Mouse (Mus musculus) 3134 (cell line): ENCODE data around the gene Ahr.
A peak's percentile ranks its signal among the peaks of the same experiment; 100 is the strongest.

Source experiments
- DNase-seq: peaks from one replicate; pipeline ENCODE4 v3.0.0-alpha.2; 2011; ENCODE audit warnings: low spot score; ENCODE audit not compliant: insufficient read length; ENCODE audit errors: extremely low read depth

Gene Ahr

DNA sequence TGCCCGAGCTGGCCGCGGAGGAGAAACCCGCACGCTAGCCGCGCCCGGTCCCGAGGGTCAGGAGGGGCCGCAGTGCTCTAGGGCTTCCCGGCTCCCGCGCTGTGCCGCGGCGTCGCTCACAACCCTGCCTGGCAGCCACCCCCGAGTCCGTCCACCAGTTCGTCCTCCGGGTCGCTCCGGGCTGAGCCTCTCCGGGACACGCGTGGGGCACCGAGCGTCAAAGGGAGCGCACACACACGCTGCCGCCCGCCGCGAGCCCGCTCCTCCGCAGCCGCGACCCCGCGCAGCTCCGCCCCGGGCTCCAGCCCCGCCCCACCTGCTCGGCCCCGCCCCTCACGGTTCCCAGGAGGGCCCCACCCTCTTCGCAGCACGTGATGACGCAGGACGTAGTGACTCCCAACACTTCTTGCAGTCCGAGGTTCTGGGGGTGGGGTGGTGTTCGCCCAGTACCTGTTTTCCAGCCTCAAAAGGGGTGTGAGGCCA is at the start of gene Ahr:
Ahr (minus strand) TSS at position 285 of the 483 bp plus-strand sequence.
- DNase-seq, result peak; percentile 85

GRCm38 (mm10) chr12:35578826-35579225 is 44.0 kb upstream of the Ahr start:
- DNase-seq, result no peak

GRCm38 (mm10) chr12:35576107-35576506 is 41.3 kb upstream of the Ahr start:
- no peak for DNase-seq

GRCm38 (mm10) chr12:35573713-35574112 is 38.9 kb upstream of the Ahr start:
- DNase-seq, result no peak

- DNase-seq, result no peak
Measured at GRCm38 (mm10) chr12:35562826-35563225, 28.0 kb upstream of the Ahr start.

DNA sequence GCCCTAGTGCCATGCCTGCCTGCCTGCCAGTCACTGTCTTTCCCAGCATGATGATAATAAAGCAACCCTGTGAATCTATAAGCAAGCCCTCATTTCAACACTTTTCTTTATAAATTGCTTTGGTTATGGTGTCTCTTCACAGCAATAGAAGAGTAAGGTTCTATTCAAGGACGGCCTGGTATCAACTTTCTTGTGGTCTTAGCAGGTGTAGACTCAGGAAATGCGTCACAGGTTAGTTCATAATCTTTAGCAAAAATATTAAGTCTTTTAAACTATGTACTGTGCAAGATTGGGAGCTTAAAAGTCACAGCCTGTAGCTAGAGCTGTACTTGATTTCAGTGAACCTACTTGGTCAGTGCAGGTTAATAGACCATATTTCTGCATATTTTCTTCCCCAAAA is 24.0 kb upstream of the Ahr start:
- DNase-seq, result no peak

GRCm38 (mm10) chr12:35555925-35556324 is 21.1 kb upstream of the Ahr start:
- DNase-seq, result no peak

DNA sequence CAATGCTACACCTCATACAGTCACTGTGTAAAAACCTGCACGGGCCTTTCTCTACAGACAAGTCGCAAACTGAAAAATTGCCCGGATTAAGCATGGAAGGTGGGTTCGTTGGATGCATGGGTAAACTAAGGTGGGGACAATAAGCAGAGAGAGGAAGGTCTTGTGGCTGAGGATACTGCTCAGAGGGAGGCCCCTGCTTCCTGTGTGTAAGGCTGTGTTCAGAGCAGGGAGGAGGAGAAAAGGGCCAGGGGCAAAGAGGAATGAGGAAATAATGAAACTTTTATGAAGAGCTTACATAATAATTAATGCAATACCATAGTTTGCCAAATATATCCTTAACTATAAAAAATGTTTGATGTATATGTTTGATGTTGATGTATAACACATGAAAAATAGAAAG is 19.5 kb upstream of the Ahr start:
- DNase-seq, result no peak

DNA sequence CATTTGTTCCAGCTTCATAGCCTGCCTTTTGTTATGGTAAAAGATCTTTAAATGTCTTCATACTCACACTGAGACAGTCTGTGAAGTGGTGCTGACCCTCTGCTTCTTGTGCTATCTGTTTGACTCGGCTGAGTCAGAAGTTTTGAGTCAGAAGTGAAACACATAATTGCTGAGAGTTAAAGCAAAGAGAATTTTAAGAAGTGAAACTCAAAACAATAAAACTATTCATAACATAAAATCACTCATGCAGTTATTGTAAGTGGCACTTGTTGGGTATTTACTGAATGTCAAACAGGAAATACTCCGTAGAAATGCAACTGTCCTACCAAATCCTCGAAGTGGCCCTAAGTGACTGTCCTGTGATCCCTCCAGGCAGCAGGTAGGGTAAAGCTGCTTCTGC is 18.3 kb upstream of the Ahr start:
- no peak for DNase-seq

GRCm38 (mm10) chr12:35550299-35550698 is 15.5 kb upstream of the Ahr start:
- DNase-seq, result no peak

GRCm38 (mm10) chr12:35542836-35543235 is 8.0 kb upstream of the Ahr start:
- DNase-seq, result no peak

- no peak for DNase-seq
Measured at GRCm38 (mm10) chr12:35538843-35539242, 4.0 kb upstream of the Ahr start.

- DNase-seq, result peak; percentile 52
Measured at GRCm38 (mm10) chr12:35534114-35534753, 604 bp downstream of the Ahr start.

DNA sequence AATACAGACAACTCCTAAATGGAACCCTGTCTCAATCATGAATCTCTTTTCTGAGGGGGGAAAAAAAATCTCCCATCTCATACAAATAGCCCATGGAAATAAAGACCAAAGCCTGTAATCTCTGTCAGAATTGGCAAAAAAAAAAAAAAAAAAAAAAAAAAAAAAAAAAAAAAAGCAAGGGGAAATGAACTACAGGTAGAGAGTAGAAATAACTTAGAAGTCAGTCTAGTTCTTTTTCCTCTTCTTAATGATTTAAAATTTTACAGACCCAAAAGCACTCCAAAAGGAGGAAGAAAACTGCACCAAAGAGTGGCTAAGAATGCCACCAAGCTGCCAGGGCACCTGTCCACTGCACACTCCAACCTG is 1.1 kb downstream of the Ahr start:
- DNase-seq, result no peak

DNA sequence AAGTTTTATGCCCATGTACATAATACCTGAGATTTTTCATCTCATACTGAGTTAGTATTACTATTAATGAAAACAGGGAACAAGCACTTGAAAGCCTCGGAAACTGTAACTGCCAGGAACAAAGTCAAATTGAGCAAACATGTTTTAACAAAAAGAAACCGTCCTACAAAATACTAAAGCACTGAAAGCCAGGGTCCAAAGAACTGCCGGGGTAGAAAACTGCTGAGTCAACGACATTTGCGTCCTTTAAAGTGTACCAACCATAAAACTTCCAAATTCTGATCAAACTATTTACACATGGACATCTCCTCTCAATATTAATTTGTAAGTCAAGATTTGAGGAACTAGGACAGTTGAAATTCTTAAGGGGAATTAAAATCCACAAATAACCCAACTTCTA is 1.7 kb downstream of the Ahr start:
- no peak for DNase-seq

GRCm38 (mm10) chr12:35532151-35532550 is 2.7 kb downstream of the Ahr start:
- DNase-seq, result peak; percentile 9

DNA sequence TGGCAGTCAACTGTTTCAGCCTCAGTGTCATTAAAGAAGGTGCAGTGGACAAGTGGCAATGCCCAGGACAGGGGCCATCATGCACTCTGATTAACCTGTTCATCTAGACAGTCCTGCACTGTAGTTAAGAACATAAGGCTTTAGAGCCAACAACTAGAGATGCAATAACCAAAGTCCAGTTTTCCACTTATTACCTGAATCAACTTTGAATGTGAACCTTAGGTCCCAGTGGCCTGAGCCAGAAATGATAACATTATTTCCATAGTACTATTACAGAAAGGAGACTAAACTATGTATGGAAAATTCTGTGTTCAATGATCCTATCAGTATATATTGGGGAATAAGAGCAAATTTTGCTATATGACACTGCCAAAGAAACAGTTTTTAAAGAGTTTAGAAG is 4.3 kb downstream of the Ahr start:
- no peak for DNase-seq

DNA sequence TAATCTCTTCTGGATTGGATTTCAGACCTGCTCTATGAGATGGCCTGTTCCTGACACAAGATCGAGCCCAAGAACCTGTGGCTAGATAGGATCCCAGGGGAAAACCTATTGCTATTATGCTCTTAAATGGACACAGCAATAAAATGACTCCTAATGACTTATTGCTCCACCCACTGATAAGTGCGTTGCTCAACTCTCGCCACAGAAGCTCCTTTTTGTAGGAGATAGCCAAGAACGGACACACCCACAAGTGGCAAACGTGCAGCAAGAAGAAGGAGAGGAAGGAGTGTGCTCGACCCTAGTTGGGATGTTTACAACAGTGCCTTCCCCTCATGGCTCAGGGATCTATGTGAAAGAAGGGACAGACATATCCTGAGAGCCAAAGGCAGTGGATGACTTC is 7.4 kb downstream of the Ahr start:
- no peak for DNase-seq

DNA sequence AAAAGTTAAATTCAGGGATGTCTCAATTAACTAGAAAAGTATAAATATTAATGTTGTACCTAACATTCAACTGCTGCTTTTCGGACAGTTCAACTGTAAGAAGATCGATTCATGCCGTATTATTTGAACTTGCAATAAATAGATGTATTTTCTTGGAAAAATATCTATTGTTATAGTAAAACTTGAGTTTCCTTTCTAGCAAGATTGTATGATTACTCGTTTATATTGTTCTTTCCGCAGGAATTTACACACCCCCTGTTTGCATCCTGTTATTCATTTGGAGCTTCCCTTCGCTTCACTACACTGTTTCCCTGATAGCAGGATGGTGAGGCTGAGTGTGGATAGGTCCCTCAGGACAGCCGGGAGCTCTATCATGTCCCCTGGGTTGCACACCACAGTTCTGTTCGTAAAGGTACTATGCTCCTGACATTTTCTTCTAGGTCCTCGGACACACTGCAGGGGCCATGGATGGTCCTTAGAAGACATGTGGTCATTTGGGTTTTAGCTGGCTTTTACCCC is 12.2 kb downstream of the Ahr start:
- DNase-seq, result no peak

GRCm38 (mm10) chr12:35515621-35516020 is 19.2 kb downstream of the Ahr start:
- DNase-seq, result no peak

GRCm38 (mm10) chr12:35514671-35515070 is 20.2 kb downstream of the Ahr start:
- no peak for DNase-seq

DNA sequence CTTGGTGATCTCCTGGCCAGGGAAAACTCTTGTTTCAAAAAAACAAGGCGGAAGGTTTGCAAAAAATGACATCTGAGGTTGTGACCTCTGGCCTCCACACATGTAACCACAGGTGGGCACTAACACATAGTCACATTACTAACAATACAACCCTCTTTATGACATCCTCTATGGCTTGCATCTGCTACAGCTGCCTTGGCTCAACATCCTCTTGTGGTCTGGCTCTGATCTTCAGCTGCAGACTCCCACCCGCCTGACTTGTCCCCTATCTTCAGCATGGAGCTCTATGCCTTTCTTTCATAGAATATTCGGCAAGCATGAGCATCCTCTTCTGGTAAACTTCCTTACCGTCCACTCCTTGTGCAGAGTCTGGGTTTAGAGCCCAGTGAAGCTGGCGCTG is 24.1 kb downstream of the Ahr start:
- no peak for DNase-seq

DNA sequence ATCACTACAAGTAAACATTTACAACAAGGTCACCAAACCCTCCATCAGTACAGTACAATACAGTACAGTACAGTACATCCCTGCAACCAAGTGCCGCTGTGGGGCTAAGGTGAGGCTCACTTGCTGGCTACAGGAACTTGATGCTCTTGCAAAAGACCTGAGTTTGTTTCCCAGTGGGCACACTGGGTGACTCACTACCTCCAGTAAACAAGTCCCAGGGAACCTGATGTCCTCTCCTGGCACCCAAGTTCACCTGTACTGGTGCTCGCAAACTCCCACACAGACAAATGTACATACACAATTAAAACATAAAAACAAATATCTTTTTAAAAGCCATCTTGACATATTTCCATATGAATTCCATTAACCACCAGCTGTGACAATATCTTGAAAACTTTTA is 28.5 kb downstream of the Ahr start:
- DNase-seq, result no peak
